Mouse (Mus musculus): ENCODE results near the gene Gprc6a. TPM values are rescaled to one million over a fixed set of nuclear protein-coding genes. Genes with fewer than 3 reads are reported as not detected.

The Gprc6a gene
- polyA plus RNA-seq, 1 experiment from 2014 or later, result not detected

DNA sequence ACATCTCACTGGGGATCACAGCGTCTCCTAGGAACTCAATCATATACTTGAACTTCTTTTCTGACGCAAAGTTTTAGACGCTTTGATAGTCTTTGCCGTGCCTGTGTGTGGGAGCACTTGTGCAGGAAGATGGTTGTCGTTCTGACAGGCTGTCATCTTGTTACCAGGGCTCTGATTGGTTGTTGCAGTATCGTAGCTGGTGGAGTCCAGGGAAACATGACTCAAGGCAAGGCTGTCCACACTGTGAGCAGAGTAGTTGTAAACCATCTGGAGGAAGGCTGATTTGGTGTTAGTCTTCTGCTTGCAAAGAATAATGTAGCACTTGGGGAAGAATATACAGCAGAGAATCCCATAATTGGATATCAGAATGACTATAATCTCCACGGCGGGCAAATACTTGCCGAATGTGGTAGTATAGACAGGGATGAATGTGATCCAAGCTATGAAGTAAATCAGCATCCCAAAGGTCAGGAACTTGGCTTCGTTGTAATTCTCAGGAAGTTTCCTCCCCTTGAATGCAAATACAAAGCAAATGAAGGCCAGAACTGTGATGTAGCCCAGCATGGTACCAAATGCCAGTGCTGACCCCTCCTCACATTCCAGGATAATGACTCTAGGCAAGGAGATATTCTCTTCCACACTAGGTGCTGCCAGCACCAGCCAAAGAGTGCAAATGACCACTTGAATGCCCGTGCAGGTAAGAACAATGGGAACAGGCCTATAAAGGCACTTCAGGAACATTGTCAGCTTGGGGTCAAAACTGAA, 16.3 kb downstream of the Gprc6a start:
- Histone ChIP-seq H3K9ac (no peak overlapping the region), H3K4me1 (replicated peaks) (0 out of 2 replicates have a peak, but pooled peaks cover 5% of the 10 kb centered on the region), H3K9me3 (no peaks in the 10 kb centered on the region), H3K27ac (no peak overlapping the region), H3K36me3 (no peaks in the 10 kb centered on the region), H3K4me3 (replicated peaks) (no peak overlapping the region), H3K4me2 (replicated peaks) (no peak overlapping the region), H3K27me3 (replicated peaks) (no peaks in the 10 kb centered on the region)
- no peak for ATAC-seq
- WGBS, result 75% methylated on average over 11 of the region's 11 CpGs

DNA sequence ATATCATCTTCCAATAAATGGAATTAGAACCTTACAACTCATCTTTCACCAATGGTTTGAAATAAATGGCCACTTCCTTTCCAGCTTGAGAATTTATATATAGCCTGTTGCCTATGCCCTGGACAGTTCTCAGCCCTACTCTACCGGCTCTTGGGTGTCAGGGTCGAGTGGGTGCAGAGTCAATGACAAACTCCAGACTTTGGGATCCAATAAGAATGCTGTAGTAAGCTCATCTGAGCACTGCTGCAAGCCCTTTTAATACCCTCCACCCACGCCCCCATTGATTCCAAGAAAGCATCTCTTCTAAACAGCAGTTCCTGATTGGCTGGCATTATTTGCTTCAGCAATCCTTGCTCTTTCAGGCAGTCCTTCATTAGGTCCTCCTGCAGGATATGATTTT, 17.8 kb downstream of the Gprc6a start:
- 42% methylated on average over 3 of the region's 3 CpGs for WGBS
- no peak for ATAC-seq

DNA sequence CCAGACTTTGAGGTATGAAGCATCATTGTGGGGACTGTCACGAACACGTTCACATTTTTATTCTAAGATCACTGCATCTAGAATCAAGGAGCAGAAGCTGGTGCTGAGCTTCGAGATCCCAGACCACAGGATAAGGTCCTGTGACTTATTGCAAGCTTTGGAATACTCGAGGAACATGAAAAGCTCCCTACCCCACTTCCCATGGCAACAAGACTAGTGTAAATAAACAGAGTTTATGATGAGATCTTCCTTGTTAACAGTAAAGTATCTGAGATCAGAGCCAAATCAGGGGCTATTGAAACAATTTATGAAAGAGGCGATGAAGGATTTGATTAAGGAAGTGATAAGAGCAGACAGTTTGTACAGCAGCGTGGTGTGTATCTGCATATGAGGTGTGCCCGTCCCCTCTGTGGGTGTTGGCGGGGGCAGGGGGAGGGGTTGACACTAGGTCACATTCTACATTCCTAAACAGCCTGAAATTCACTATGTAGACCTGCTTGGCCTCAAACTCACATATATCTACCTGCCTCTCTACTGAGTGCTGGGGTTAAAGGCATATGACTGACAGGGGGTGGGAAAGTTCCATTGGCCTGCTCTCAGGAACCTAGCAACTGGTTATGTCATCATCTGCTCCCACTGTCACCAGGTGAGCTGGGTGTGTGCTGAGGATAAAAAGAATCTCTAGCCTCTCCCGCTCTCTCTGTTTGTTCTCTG, 19.1 kb downstream of the Gprc6a start:
- WGBS, result 51% methylated on average over 9 of the region's 9 CpGs
- no peak overlapping the region for H3K9ac ChIP-seq
- no peak overlapping the region for H3K4me2 ChIP-seq (replicated peaks)
- H3K9me3 ChIP-seq, result no peaks in the 10 kb centered on the region
- ATAC-seq, result peak; percentile 62
- H3K27me3 ChIP-seq (replicated peaks), result no peaks in the 10 kb centered on the region
- no peaks in the 10 kb centered on the region for H3K36me3 ChIP-seq
- no peak overlapping the region for H3K4me3 ChIP-seq (replicated peaks)
- 0 out of 2 replicates have a peak, but pooled peaks cover 7% of the 10 kb centered on the region for H3K4me1 ChIP-seq (replicated peaks)
- no peak overlapping the region for H3K27ac ChIP-seq

More for the DNA sequence above, 17.8 kb downstream of the Gprc6a start:
- Histone ChIP-seq H3K27me3 (replicated peaks) (no peaks in the 10 kb centered on the region), H3K4me2 (replicated peaks) (no peak overlapping the region), H3K4me1 (replicated peaks) (0 out of 2 replicates have a peak, but pooled peaks cover 7% of the 10 kb centered on the region), H3K9me3 (no peaks in the 10 kb centered on the region), H3K27ac (no peak overlapping the region), H3K9ac (no peak overlapping the region), H3K36me3 (no peaks in the 10 kb centered on the region), H3K4me3 (replicated peaks) (no peak overlapping the region)

DNA sequence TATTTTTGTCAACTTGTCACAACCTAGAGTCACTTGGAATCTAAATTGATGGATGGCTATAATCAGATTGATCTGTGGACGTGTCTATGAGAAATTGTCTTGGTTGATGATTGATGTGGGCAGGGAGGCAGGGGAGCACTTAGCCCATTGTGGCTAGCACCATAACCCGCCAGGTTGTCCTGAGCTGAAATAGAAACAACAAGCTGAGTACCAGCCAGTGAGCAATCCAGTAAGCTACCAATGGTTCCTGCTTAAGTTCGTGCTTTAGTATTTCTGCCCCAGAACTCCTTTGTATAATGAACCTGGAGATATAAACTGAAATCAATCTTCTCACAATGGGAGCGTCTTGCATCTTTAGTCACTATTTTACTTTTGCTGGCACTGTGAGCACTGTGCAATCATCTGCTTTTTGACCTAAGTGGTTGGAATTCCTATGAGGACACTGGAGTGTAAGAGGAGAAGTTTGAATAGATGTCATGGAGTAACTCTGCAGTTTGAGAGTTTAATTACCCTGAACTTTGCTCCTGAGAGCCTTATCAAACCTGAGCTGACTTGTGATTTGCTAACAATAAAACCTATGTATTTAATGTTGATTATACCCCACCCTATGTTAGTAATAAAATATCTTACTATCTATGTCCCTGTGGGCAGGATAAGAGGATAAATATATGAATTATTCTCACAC, 21.4 kb downstream of the Gprc6a start:
- no peak overlapping the region for H3K9ac ChIP-seq
- H3K27me3 ChIP-seq (replicated peaks), result no peaks in the 10 kb centered on the region
- no peaks in the 10 kb centered on the region for H3K9me3 ChIP-seq
- H3K4me2 ChIP-seq (replicated peaks), result no peak overlapping the region; the same call in 1 of the 2 replicates
- no peaks in the 10 kb centered on the region for H3K36me3 ChIP-seq
- 0 out of 2 replicates have a peak, but pooled peaks cover 7% of the 10 kb centered on the region for H3K4me1 ChIP-seq (replicated peaks)
- ATAC-seq, result peak; percentile 90
- 32% methylated on average over 4 of the region's 4 CpGs for WGBS
- H3K27ac ChIP-seq, result 0 out of 2 replicates have a peak overlapping the region, but pooled peaks have one; percentile 23
- no peak overlapping the region for H3K4me3 ChIP-seq (replicated peaks)

GRCm38 (mm10) chr10:51596928-51597635, 34.2 kb downstream of the Gprc6a start:
- Histone ChIP-seq H3K27ac (no peak overlapping the region), H3K27me3 (replicated peaks) (no peaks in the 10 kb centered on the region), H3K4me3 (replicated peaks) (no peak overlapping the region), H3K36me3 (no peaks in the 10 kb centered on the region), H3K9me3 (no peaks in the 10 kb centered on the region), H3K4me2 (replicated peaks) (no peak overlapping the region), H3K4me1 (replicated peaks) (no peaks in the 10 kb centered on the region), H3K9ac (no peak overlapping the region)
- no peak for ATAC-seq
- WGBS, result 77% methylated on average over 9 of the region's 9 CpGs

- Histone ChIP-seq H3K27ac (no peak overlapping the region), H3K4me2 (replicated peaks) (peak overlapping the region; percentile 15; the same call in 1 of the 2 replicates), H3K27me3 (replicated peaks) (no peaks in the 10 kb centered on the region), H3K4me3 (replicated peaks) (no peak overlapping the region), H3K4me1 (replicated peaks) (0 out of 2 replicates have a peak, but pooled peaks cover 2% of the 10 kb centered on the region), H3K36me3 (no peaks in the 10 kb centered on the region), H3K9ac (no peak overlapping the region), H3K9me3 (no peaks in the 10 kb centered on the region)
- peak; percentile 55; the same call in 1 of the 2 replicates for ATAC-seq
- WGBS, result 44% methylated on average over 10 of the region's 10 CpGs
Measured at GRCm38 (mm10) chr10:51595001-51595931, 36.0 kb downstream of the Gprc6a start.

DNA sequence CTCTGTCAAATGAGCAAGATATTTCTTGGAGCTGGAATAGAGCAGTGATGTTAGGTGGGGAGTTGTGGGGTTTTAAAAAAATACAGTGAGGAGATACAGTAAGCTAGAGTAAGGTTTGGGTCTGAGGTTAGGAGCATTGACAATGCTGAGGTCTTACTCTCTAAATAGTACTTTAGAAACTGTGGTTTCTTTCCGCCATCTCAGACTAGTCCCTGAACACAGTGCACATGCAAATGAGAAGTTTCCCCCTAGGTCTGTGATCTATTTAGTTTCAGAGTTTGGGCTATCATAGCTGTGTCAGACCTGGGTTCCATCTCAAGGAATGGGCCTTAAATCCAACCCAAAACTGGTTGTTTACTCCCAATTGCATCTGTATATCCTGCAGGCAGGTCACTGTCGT, 39.7 kb downstream of the Gprc6a start:
- Histone ChIP-seq H3K4me2 (replicated peaks) (no peak overlapping the region), H3K27me3 (replicated peaks) (no peaks in the 10 kb centered on the region), H3K9ac (no peak overlapping the region), H3K9me3 (no peaks in the 10 kb centered on the region), H3K4me1 (replicated peaks) (0 out of 2 replicates have a peak, but pooled peaks cover 6% of the 10 kb centered on the region), H3K4me3 (replicated peaks) (no peak overlapping the region), H3K27ac (no peak overlapping the region), H3K36me3 (no peaks in the 10 kb centered on the region)
- ATAC-seq, result no peak
- 80% methylated on average over 2 of the region's 2 CpGs for WGBS

DNA sequence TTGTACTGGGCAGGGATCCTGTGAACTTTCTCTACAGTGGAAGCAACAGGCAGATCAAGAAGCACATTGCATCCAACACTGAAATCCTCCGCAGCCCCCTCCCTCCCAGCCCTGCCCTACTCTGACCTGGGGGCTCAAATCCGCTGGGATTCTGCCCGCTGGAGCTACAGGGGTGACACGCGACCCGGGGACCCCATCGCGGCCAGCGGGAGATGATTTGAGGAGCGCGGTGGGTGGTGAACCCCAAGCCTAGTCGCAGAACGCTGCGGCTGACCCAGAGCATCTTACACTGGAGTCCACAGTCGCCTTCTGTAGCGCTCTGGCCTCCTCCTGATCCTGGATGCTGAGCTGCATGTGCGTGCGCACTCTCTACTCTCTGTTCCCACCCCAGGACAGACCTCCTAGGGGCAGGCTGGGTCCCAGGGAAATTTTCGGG, 41.1 kb downstream of the Gprc6a start, which contains the start of gene Fam162b:
Fam162b (minus strand) TSS at position 379 of the 436 bp plus-strand sequence.
- Histone ChIP-seq H3K4me1 (replicated peaks) (0 out of 2 replicates have a peak, but pooled peaks cover 6% of the 10 kb centered on the region), H3K4me2 (replicated peaks) (peak within 1 kb of the TSS; percentile 74), H3K36me3 (no peaks in the 10 kb centered on the region), H3K4me3 (replicated peaks) (peak within 1 kb of the TSS; percentile 32), H3K9ac (peak within 1 kb of the TSS; percentile 23; the same call in 1 of the 2 replicates), H3K27ac (0 out of 2 replicates have a peak within 1 kb of the TSS, but pooled peaks have one; percentile 22), H3K27me3 (replicated peaks) (no peaks in the 10 kb centered on the region), H3K9me3 (no peaks in the 10 kb centered on the region)
- peak; percentile 85 for ATAC-seq
- WGBS, result 3% methylated on average over 19 of the region's 19 CpGs

- H3K4me1 ChIP-seq (replicated peaks), result 0 out of 2 replicates have a peak, but pooled peaks cover 2% of the 10 kb centered on the region
- no peaks in the 10 kb centered on the region for H3K9me3 ChIP-seq
- H3K36me3 ChIP-seq, result no peaks in the 10 kb centered on the region
- H3K27ac ChIP-seq, result no peak overlapping the region
- H3K4me2 ChIP-seq (replicated peaks), result no peak overlapping the region
- H3K27me3 ChIP-seq (replicated peaks), result no peaks in the 10 kb centered on the region
- H3K4me3 ChIP-seq (replicated peaks), result no peak overlapping the region
- no peak for ATAC-seq
- no peak overlapping the region for H3K9ac ChIP-seq
Measured at GRCm38 (mm10) chr10:51584919-51585318, 46.3 kb downstream of the Gprc6a start.

DNA sequence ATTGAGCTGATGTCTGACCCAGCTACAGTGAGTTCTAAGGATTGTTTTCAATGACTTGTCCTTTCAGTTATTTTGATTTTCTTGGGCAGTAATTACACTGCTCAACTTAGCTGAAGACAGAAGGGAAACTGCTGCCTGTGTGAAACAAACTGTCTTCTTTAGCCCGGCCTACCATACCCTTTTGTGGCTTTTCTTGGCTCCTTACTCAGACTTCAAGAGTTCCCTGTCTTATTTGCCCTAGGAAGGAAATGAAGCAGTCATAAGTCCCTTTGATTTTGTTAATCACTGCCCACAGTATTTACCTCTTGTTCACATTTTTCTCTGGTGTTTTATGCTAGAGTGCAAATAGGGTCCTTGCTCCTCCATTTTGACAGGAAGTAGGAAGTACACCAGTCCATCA, 46.9 kb downstream of the Gprc6a start:
- no peak overlapping the region for H3K27ac ChIP-seq
- no peak overlapping the region for H3K4me2 ChIP-seq (replicated peaks)
- WGBS, result 69% methylated on average over 1 of the region's 1 CpGs
- no peak overlapping the region for H3K9ac ChIP-seq
- no peaks in the 10 kb centered on the region for H3K36me3 ChIP-seq
- H3K4me3 ChIP-seq (replicated peaks), result no peak overlapping the region
- H3K27me3 ChIP-seq (replicated peaks), result no peaks in the 10 kb centered on the region
- no peaks in the 10 kb centered on the region for H3K9me3 ChIP-seq
- ATAC-seq, result no peak
- H3K4me1 ChIP-seq (replicated peaks), result no peaks in the 10 kb centered on the region

All from intestine, embryonic 15.5 days (tissue).